Mouse (Mus musculus) lung, adult 2 months (tissue): ENCODE measurements around the gene Il3ra.

Source experiments
- CTCF ChIP-seq: fragments of 200-500 bp; IDR thresholded peaks from 2 replicates; pipeline ENCODE4 v1.5.1; 2011; ENCODE audit warnings: mild to moderate bottlenecking, low read length, control low read depth; ENCODE audit not compliant: insufficient read depth
- POLR2A ChIP-seq: fragments of 200-500 bp; IDR thresholded peaks from 2 replicates; pipeline ENCODE4 v1.6.1; 2011; ENCODE audit warnings: low read depth, mild to moderate bottlenecking, control low read depth, low read length, borderline replicate concordance; ENCODE audit errors: extremely low read depth

GRCm38 (mm10) chr14:14348674-14349401, 2.8 kb downstream of the Il3ra start:
- TF ChIP-seq CTCF: no peak
- no peak for TF ChIP-seq POLR2A
